Mouse (Mus musculus) MEL (cell line): Measurements from ENCODE around the gene Lztr1. TPM values are rescaled to one million over a fixed set of nuclear protein-coding genes. Genes with fewer than 3 reads are reported as not detected.

ENCODE experiments used
- DNase-seq: peaks from one replicate; pipeline ENCODE4 v3.0.0; 2011; ENCODE audit warnings: low read depth, low spot score
- H3K27ac ChIP-seq: 2 replicates; pipeline ENCODE4 v1.5.1; 2012; ENCODE audit warnings: low read depth, mild to moderate bottlenecking, control low read depth, low read length, moderate library complexity; ENCODE audit not compliant: control insufficient read depth
- H3K27me3 ChIP-seq, 2 experiments: fragments of 150-350 bp in 1 of 2; sonication (generic) in 1 of 2; 2 replicates each; pipeline ENCODE4 v1.6.1; 2012; ENCODE audit warnings: low read length in 2 of 2, mild to moderate bottlenecking in 2 of 2, improper control_type of control experiment in 1 of 2, moderate library complexity in 1 of 2; ENCODE audit not compliant: insufficient read depth in 2 of 2, control insufficient read depth in 1 of 2
- H3K36me3 ChIP-seq, 2 experiments: 2 replicates each; pipeline ENCODE4 v1.6.1; 2012 to 2014; ENCODE audit warnings: low read length in 2 of 2, improper control_type of control experiment in 1 of 2, inconsistent platforms in 1 of 2, mild to moderate bottlenecking in 1 of 2; ENCODE audit not compliant: insufficient read depth in 2 of 2, control insufficient read depth in 1 of 2
- H3K4me1 ChIP-seq, 2 experiments: fragments of 150-350 bp in 1 of 2; sonication (generic) in 1 of 2; 2 replicates each; pipeline ENCODE4 v1.6.1; 2012; ENCODE audit warnings: low read length in 2 of 2, improper control_type of control experiment in 1 of 2, mild to moderate bottlenecking in 1 of 2; ENCODE audit not compliant: insufficient read depth in 2 of 2, control insufficient read depth in 1 of 2
- H3K4me3 ChIP-seq, 2 experiments: fragments of 150-350 bp in 1 of 2; sonication (generic) in 1 of 2; 2 replicates each; pipeline ENCODE4 v1.5.1; 2012; ENCODE audit warnings: low read depth in 2 of 2, low read length in 2 of 2, mild to moderate bottlenecking in 2 of 2, moderate library complexity in 2 of 2, control low read depth in 1 of 2, improper control_type of control experiment in 1 of 2; ENCODE audit not compliant: control insufficient read depth in 1 of 2, insufficient read depth in 1 of 2
- H3K79me2 ChIP-seq: 2 replicates; pipeline ENCODE4 v1.6.1; 2012; ENCODE audit warnings: mild to moderate bottlenecking, low read length, moderate library complexity; ENCODE audit not compliant: control insufficient read depth, poor library complexity, insufficient read depth
- H3K9ac ChIP-seq: 2 replicates; pipeline ENCODE4 v1.6.1; 2012; ENCODE audit warnings: low read depth, mild to moderate bottlenecking, control low read depth, low read length, moderate library complexity; ENCODE audit not compliant: control insufficient read depth, poor library complexity, severe bottlenecking
- H3K9me3 ChIP-seq: fragments of 150-350 bp; sonication (generic); replicated peaks from 2 replicates; pipeline ENCODE4 v1.6.1; 2012; ENCODE audit warnings: mild to moderate bottlenecking, low read length, improper control_type of control experiment, moderate library complexity; ENCODE audit not compliant: insufficient read depth
- BHLHE40 ChIP-seq: IDR thresholded peaks from 2 replicates; pipeline ENCODE4 v1.6.1; 2012; ENCODE audit warnings: low read depth, mild to moderate bottlenecking, inconsistent platforms, low read length, improper control_type of control experiment, borderline replicate concordance
- CHD2 ChIP-seq: IDR thresholded peaks from 2 replicates; pipeline ENCODE4 v1.6.1; 2011; ENCODE audit warnings: low read length, improper control_type of control experiment
- CTCF ChIP-seq, 3 experiments: IDR thresholded peaks in 2 of 3; conservative IDR thresholded peaks in 1 of 3; 2 replicates each; pipeline ENCODE4 v1.5.1; 2011 to 2012; ENCODE audit warnings: low read length in 3 of 3, low read depth in 2 of 3, mild to moderate bottlenecking in 2 of 3, improper control_type of control experiment in 1 of 3, inconsistent platforms in 1 of 3, mixed read lengths in 1 of 3, moderate library complexity in 1 of 3; ENCODE audit not compliant: control insufficient read depth in 1 of 3, insufficient read depth in 1 of 3, poor library complexity in 1 of 3, severe bottlenecking in 1 of 3
- ELF1 ChIP-seq: IDR thresholded peaks from 2 replicates; pipeline ENCODE4 v1.6.1; 2014; ENCODE audit warnings: low read depth, mild to moderate bottlenecking, inconsistent platforms, low read length, improper control_type of control experiment, moderate library complexity
- EP300 ChIP-seq, 2 experiments: IDR thresholded peaks; 2 replicates each; pipeline ENCODE4 v1.6.1; 2011; ENCODE audit warnings: improper control_type of control experiment in 2 of 2, low read length in 2 of 2, low read depth in 1 of 2, mild to moderate bottlenecking in 1 of 2
- ETS1 ChIP-seq: IDR thresholded peaks from 2 replicates; pipeline ENCODE4 v1.6.1; 2012; ENCODE audit warnings: low read depth, mild to moderate bottlenecking, inconsistent platforms, low read length, improper control_type of control experiment, moderate library complexity
- GABPA ChIP-seq: IDR thresholded peaks from 2 replicates; pipeline ENCODE4 v1.6.1; 2012; ENCODE audit warnings: low read depth, mild to moderate bottlenecking, inconsistent platforms, low read length, improper control_type of control experiment, moderate library complexity
- KAT2A ChIP-seq: conservative IDR thresholded peaks from 2 replicates; pipeline ENCODE4 v1.6.1; 2012; ENCODE audit warnings: low read depth, low read length, improper control_type of control experiment, inconsistent platforms
- MAFK ChIP-seq: IDR thresholded peaks from 2 replicates; pipeline ENCODE4 v1.6.1; 2011; ENCODE audit warnings: low read depth, mild to moderate bottlenecking, low read length, improper control_type of control experiment, borderline replicate concordance
- MXI1 ChIP-seq: IDR thresholded peaks from 2 replicates; pipeline ENCODE4 v1.6.1; 2011; ENCODE audit warnings: mild to moderate bottlenecking, low read depth, low read length, improper control_type of control experiment
- POLR2A ChIP-seq, 2 experiments: IDR thresholded peaks; 2 replicates each; pipeline ENCODE4 v1.6.1; 2011 to 2012; ENCODE audit warnings: low read length in 2 of 2, mild to moderate bottlenecking in 2 of 2, control low read depth in 1 of 2, improper control_type of control experiment in 1 of 2, low read depth in 1 of 2, moderate library complexity in 1 of 2; ENCODE audit not compliant: control insufficient read depth in 1 of 2, insufficient read depth in 1 of 2, poor library complexity in 1 of 2
- POLR2AphosphoS5 ChIP-seq: IDR thresholded peaks from 2 replicates; pipeline ENCODE4 v1.6.1; 2012; ENCODE audit warnings: low read depth, borderline replicate concordance, mild to moderate bottlenecking, inconsistent platforms, low read length, moderate library complexity, mixed read lengths
- RAD21 ChIP-seq: IDR thresholded peaks from 2 replicates; pipeline ENCODE4 v1.6.1; 2011; ENCODE audit warnings: mild to moderate bottlenecking, low read depth, low read length, improper control_type of control experiment
- TAL1 ChIP-seq: IDR thresholded peaks from 2 replicates; pipeline ENCODE4 v1.6.1; 2012; ENCODE audit warnings: mild to moderate bottlenecking, inconsistent platforms, low read length, moderate library complexity, mixed read lengths
- TBP ChIP-seq: IDR thresholded peaks from 2 replicates; pipeline ENCODE4 v1.8.0; 2011; ENCODE audit warnings: low read depth, low read length, improper control_type of control experiment
- TCF12 ChIP-seq: IDR thresholded peaks from 2 replicates; pipeline ENCODE4 v1.6.1; 2014; ENCODE audit warnings: low read depth, mild to moderate bottlenecking, inconsistent platforms, low read length, improper control_type of control experiment, moderate library complexity
- USF2 ChIP-seq, 2 experiments: IDR thresholded peaks; 2 replicates each; pipeline ENCODE4 v1.6.1; 2011 to 2012; ENCODE audit warnings: improper control_type of control experiment in 2 of 2, low read length in 2 of 2, borderline replicate concordance in 1 of 2, inconsistent platforms in 1 of 2, low read depth in 1 of 2, mild to moderate bottlenecking in 1 of 2; ENCODE audit not compliant: insufficient read depth in 1 of 2
- ZC3H11A ChIP-seq: IDR thresholded peaks from 2 replicates; pipeline ENCODE4 v1.6.1; 2012; ENCODE audit warnings: low read depth, mild to moderate bottlenecking, inconsistent platforms, low read length, improper control_type of control experiment
- ZMIZ1 ChIP-seq: IDR thresholded peaks from 2 replicates; pipeline ENCODE4 v1.6.1; 2012; ENCODE audit warnings: low read depth, mild to moderate bottlenecking, inconsistent platforms, low read length, improper control_type of control experiment, moderate library complexity
- ZNF384 ChIP-seq: IDR thresholded peaks from 2 replicates; pipeline ENCODE4 v1.6.1; 2012; ENCODE audit warnings: low read depth, mild to moderate bottlenecking, inconsistent platforms, low read length, improper control_type of control experiment
- polyA plus RNA-seq, 2 experiments: library from polyadenylated mRNA; stranded (reverse) in 1 of 2; unstranded in 1 of 2; fragments of >175 nt in 1 of 2; fragments of >200 nt in 1 of 2; gene quantifications; 2 replicates each; pipeline versions ENCODE4 v1.2.1 to v1.2.4; 2012; ENCODE audit warnings: low replicate concordance in 2 of 2, low read depth in 1 of 2; ENCODE audit not compliant: insufficient read length in 2 of 2, insufficient read depth in 1 of 2, missing spikeins in 1 of 2
- total RNA-seq: library from RNA; depleted of rRNA; stranded (reverse); fragments of 300-350 nt; gene quantifications from 2 replicates; pipeline ENCODE4 v1.2.3, GENCODE M21; 2012

Gene Lztr1
- total and polyA plus RNA-seq, 3 experiments: 45.1 to 83.2 TPM; not detected in 1

- TF ChIP-seq USF2 (IDR thresholded peaks at IDR 0.05; ENCODE audit: borderline replicate concordance in 1 of 2, insufficient read depth in 1 of 2, low read depth in 1 of 2, low read length in 2 of 2) (no peak), ZC3H11A (no peak), CTCF (IDR thresholded peaks at IDR 0.05 in 2 of 3, conservative IDR thresholded peaks at IDR 0.05 in 1 of 3; ENCODE audit: control insufficient read depth in 1 of 3, insufficient read depth in 1 of 3, low read depth in 2 of 3, low read length in 3 of 3, poor library complexity in 1 of 3, severe bottlenecking in 1 of 3) (no peak), POLR2AphosphoS5 (no peak), ELF1 (no peak), TAL1 (no peak)
- Histone ChIP-seq H3K4me3 (no peak overlapping the region), H3K36me3 (peaks cover under 1 to 3% of the 10 kb centered on the region in 2 experiments; a peak in 2 of 4 replicates), H3K4me1 (peaks cover 5 to 12% of the 10 kb centered on the region in 2 experiments), H3K27ac (no peak overlapping the region), H3K9ac (no peak overlapping the region), H3K9me3 (no peaks in the 10 kb centered on the region), H3K79me2 (no peaks in the 10 kb centered on the region), H3K27me3 (no peaks in the 10 kb centered on the region)
- DNase-seq: no peak
Observed at GRCm38 (mm10) chr16:17491154-17491553, 17.3 kb upstream of the Lztr1 start.

GRCm38 (mm10) chr16:17491896-17492561 lies 16.5 kb upstream of the Lztr1 start:
- no peaks in the 10 kb centered on the region for H3K27me3 ChIP-seq
- TF ChIP-seq TAL1: no peak
- TF ChIP-seq ZMIZ1: no peak
- no peak for TF ChIP-seq TBP
- no peak for TF ChIP-seq MXI1
- no peak for TF ChIP-seq KAT2A
- no peak for TF ChIP-seq CHD2

DNA sequence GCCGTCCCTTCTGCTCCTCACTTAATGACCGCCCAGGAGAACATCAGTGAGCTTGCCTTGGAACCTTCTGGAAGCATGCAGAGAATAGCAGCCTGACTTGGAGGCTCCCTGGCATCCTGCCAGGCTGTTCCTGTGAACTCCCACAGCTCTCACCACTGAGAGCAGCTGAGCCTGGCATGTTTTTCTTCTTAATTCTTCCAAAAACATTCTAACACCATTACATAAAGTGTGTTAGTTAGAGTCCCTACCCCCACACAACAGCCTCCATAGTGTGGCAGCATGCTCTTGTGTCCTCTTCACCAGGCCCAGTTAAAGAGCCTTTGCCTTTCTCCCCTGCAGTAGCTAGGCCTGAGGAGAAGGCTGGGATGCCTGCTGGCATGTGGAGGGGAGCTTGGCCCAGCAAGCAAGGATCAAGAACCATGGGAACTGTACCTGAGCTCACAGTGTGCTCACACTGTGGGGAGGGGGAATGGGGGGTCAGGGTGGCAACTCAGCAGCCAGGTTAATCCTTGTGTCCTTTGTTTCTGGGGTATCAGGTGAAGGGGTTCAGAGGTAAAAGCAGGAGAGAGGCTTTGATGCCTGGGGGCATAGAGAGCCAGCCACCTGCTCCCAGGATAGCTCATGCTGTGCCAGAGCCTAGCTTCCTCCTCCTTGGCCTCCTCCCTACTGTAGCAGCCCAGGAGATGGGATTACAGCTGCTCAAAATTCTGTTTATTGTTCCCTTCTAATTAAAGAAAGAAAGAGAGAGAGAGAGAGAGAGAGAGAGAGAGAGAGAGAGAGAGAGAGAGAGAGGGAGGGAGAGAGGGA lies 11.8 kb upstream of the Lztr1 start:
- TF ChIP-seq TBP: no peak
- no peak for TF ChIP-seq GABPA
- no peak for TF ChIP-seq TAL1
- no peak for TF ChIP-seq TCF12
- no peak for TF ChIP-seq ZNF384
- TF ChIP-seq BHLHE40: no peak
- no peak for TF ChIP-seq ELF1
- TF ChIP-seq EP300 (IDR thresholded peaks at IDR 0.05; ENCODE audit: low read depth in 1 of 2, low read length in 2 of 2): no peak
- TF ChIP-seq ETS1: no peak
- TF ChIP-seq RAD21: no peak
- TF ChIP-seq MAFK: no peak
- no peak for TF ChIP-seq POLR2A (IDR thresholded peaks at IDR 0.05; ENCODE audit: control insufficient read depth in 1 of 2, insufficient read depth in 1 of 2, low read depth in 1 of 2, low read length in 2 of 2, poor library complexity in 1 of 2)
- TF ChIP-seq CTCF (IDR thresholded peaks at IDR 0.05 in 2 of 3, conservative IDR thresholded peaks at IDR 0.05 in 1 of 3; ENCODE audit: control insufficient read depth in 1 of 3, insufficient read depth in 1 of 3, low read depth in 2 of 3, low read length in 3 of 3, poor library complexity in 1 of 3, severe bottlenecking in 1 of 3): no peak
- no peaks in the 10 kb centered on the region for H3K36me3 ChIP-seq
- H3K4me3 ChIP-seq: no peak overlapping the region
- H3K9me3 ChIP-seq: no peaks in the 10 kb centered on the region
- no peaks in the 10 kb centered on the region for H3K79me2 ChIP-seq
- no peak overlapping the region for H3K27ac ChIP-seq
- peaks cover 5 to 7% of the 10 kb centered on the region in 2 experiments; a peak in 3 of 4 replicates for H3K4me1 ChIP-seq
- H3K9ac ChIP-seq: no peak overlapping the region
- peak; percentile 51 for DNase-seq
- H3K27me3 ChIP-seq: peaks cover 2% of the 10 kb centered on the region in 2 experiments; a peak in 3 of 4 replicates

More at GRCm38 (mm10) chr16:17491896-17492561, 16.5 kb upstream of the Lztr1 start:
- H3K4me1 ChIP-seq: peaks cover 5 to 12% of the 10 kb centered on the region in 2 experiments
- DNase-seq: peak; percentile 69
- no peak overlapping the region for H3K27ac ChIP-seq
- H3K9ac ChIP-seq: no peak overlapping the region
- H3K4me3 ChIP-seq: no peak overlapping the region
- H3K9me3 ChIP-seq: no peaks in the 10 kb centered on the region
- H3K79me2 ChIP-seq: no peaks in the 10 kb centered on the region
- H3K36me3 ChIP-seq: peaks cover 0 to 3% of the 10 kb centered on the region in 2 experiments; a peak in 1 of 4 replicates
